Mouse (Mus musculus) T-helper 17 cell (primary cell): ENCODE data around the gene Slmap.

Source experiments
- in situ Hi-C, 2 experiments: fragments of 300-600 bp; cut with MboI, MseI; formaldehyde crosslinking; loops; 1 replicate in 1 of 2; 2 replicates in 1 of 2; pipeline ENCODE4 v1.15.1; 2025; ENCODE audit warnings: high pct_unique_total_duplicates in 2 of 2

Slmap gene

GRCm38 (mm10) chr14:26534757-26535479, at the start of gene Slmap:
Slmap (minus strand) TSS chr14:26534931.
- in situ Hi-C loops = no loop called here

DNA sequence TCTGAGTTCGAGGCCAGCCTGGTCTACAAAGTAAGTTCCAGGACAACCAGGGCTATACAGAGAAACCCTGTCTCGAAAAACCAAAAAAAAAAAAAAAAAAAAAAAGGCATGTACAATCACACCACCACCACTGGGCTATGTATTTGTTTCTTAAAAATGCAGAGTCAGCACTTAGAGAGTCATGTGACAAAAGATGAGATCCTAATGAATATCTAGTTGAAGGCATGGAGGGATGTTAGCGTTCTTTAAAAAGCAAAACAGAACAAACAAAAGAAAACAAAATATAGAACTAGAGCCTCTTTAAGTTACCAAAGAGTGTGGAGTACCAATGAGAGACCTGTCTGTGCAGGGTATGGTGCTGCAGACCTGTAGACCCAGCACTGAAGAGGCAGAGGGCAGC, 48.9 kb upstream of the Slmap start:
- in situ Hi-C loops = no loop called here

DNA sequence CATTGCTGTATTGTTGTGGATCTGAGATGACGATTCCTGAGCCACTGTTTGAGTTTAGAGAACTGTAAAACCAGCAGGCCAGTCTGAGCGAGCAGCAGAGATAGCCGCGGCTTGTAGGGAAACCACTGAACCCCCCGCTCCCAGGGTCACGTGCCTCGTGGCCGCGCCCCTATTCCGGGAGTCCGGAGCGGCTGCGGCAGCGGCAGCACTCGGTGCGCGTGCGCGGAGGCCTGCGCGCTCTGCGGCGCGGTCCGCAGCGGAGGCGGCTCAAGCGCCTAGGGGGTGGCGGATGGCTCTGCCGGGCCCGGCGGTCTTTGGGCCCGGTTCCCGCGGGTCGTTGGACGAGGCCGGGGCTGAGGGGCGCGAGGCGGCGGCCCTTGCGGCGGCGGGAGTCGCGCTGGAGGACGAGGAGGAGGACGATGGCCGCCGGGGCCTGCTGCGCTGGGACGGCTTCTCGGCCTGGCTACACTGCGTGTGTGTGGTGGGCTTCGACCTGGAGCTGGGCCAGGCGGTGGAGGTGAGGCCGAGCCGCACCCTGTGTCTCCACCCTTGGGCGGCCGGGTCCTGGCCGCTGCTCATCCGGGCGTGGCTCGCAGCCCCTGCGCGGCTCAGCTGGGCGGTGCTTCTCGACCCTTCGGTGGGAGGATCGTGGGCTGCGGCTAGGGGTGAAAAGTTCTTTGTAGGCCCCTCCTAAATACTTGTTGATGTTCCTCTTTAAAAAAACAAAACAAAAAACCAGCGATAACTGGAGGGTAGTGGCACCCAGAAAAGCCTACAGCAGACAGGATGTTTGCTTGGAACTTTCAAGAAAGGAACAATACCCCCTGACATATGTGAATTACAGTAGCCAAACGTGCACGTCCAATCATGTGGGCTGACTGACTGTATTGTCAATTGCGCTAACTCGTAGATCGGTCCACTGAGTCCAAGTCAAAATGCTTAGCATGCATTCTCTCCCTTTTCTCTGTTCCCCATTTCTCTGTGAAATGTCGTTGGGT, 44.9 kb upstream of the Slmap start:
- in situ Hi-C loops = no loop called here

DNA sequence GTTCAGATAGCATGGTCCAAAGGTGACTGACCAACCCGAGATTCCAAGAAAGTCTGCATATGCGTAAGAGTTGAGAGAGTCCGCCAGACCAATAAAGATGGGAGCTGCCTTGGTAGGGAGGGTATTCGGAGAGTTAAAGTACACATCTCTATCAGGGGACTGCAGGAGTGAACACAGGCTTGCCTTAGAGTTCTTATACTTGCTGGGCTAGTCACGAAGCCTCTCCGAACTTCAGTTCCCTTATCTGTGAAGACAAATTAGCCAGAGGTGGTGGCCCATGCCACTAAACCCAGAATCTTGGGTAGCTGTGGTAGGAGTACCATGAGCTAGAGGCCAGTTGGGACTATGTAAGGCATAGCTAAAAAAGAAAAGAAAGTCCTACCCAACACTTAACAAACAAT, 44.1 kb upstream of the Slmap start:
- in situ Hi-C loops = no loop called here

DNA sequence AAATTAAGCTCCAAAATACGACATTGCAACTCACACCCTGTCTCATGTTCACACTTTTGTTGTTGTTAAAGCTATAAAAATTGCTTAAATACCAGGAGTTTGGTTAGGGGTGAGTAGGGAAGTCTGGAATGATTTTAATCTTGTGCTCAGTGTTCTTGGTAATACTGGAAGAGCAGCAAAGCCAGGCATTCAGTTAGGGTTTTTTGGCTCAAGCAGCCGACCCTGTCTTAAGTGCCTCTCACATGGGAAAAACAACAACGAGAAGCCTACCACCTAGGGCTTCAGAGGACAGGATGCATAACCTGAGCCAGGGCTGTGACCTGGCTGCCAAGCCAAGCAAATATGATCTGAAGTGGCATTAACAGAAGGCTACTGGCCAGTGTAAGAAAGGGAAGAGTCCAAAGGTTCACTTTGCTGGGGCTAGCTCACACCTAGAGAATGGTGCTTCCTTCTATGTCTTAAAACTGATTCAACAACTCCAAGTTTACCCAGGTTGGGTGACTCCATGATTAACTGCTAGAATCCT, 41.6 kb upstream of the Slmap start:
- in situ Hi-C loops = no loop called here

DNA sequence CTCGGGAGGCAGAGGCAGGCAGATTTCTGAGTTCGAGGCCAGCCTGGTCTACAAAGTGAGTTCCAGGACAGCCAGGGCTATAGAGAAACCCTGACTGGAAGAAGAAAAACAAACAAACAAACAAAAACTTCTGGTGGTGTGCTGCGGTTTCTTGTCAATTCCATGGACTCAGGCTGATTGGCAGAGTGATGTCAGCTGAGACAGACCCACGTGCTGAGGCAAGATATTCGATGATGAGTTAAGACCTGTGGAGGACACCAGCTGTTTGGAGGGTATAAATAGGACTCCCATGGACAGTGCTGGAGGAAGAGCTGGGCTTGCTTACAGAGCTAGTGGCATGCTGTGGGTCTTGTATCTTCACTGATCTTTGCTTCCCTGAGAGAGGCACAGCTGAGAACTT, 38.8 kb upstream of the Slmap start, which contains the start of gene Dennd6a:
Gene Dennd6a, plus strand, starts transcription at position 301 of the 400 bp plus-strand sequence.
- in situ Hi-C loops = loop anchor here in 1 of 2 experiments (25.0 kb wide), 1 partner anchor 1689 kb away; no protein-coding TSS in a partner anchor

DNA sequence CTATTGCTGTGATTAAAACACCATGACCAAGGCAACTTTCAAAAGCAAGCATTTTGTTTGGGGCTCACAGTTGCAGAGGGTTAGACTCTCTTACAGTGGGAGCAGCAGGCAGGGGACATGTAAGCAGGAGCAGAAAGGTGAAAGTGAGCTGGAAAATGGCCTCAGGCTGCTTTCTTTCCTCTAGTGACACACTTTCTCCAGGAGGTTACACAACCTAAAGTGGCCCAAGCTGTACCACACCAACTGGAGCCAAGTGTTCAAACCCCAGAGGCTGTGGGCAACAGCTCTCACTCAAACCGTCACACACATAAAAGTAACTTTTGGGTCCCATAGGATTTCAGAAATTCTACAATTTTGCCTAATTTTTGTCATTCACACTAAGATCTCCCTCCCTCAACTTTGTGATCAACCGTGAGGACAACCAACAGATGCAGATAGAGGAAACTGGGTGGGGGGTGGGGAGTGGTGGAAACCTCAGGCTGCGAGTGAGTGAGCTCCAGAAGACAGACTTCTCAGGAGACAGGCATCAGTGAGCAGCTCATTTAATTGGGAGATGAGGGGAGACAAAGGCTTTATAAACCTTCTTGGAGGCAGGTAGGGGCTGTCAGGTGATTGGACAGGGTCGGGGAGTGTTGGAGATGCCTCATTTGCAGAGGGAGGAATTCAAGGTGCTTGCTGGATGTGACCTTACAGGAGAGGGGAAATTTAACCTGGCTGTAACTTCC, 37.4 kb upstream of the Slmap start:
- in situ Hi-C loops = loop anchor here in 1 of 2 experiments (25.0 kb wide), 1 partner anchor 1690 kb away; no protein-coding TSS in a partner anchor

- in situ Hi-C loops = loop anchor here in 1 of 2 experiments (25.0 kb wide), 1 partner anchor 1692 kb away; no protein-coding TSS in a partner anchor
These were observed 35.1 kb upstream of the Slmap start for GRCm38 (mm10) chr14:26569880-26570279.

GRCm38 (mm10) chr14:26562247-26562646, 27.5 kb upstream of the Slmap start:
- in situ Hi-C loops = loop anchor here in 1 of 2 experiments (25.0 kb wide), 1 partner anchor 1700 kb away; no protein-coding TSS in a partner anchor

- in situ Hi-C loops = loop anchor here in 1 of 2 experiments (25.0 kb wide), 1 partner anchor 1704 kb away; no protein-coding TSS in a partner anchor
These were observed 23.8 kb upstream of the Slmap start for GRCm38 (mm10) chr14:26558536-26558935.

DNA sequence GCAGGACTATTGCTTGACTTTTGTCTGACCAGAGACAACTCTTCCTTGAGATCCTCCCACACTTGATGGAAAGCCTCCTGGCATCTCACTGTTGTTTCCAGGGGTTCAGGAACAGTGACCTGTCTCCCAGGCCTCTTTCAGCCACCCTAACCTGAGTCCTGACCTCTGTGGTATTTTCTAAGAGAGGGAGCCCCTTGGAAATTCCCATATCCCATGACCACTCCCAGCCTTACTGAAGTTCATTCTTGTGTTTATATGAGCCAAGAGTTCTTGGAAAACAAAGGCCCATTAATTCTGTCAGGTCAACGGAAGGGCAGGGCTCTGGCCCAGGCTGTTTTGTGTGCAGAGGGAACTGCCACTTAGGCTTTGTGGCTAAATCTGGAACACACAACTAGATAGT, 22.9 kb upstream of the Slmap start:
- in situ Hi-C loops = loop anchor here in 1 of 2 experiments (25.0 kb wide), 1 partner anchor 1705 kb away; no protein-coding TSS in a partner anchor

GRCm38 (mm10) chr14:26552853-26553252, 18.1 kb upstream of the Slmap start:
- in situ Hi-C loops = loop anchor here in 1 of 2 experiments (25.0 kb wide), 1 partner anchor 1709 kb away; no protein-coding TSS in a partner anchor

DNA sequence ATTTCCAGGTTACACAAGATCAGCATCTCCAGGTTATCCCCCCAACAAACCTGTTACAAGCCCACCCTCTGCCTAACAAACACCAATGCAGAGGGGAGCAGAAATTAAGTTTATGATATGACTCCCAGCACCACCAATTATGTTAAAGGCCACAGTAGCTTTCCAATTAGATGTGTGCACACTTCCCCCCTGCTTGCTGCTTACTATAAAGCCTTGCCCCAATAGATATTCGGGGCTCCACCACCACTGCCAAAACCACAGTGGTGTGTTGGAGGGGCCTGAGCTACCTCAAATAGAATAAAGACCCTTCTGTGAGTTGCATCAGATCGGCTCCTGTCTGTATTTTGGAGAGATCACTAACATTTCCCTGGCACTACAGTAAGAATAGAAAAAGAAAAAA, 17.7 kb upstream of the Slmap start:
- in situ Hi-C loops = loop anchor here in 1 of 2 experiments (25.0 kb wide), 1 partner anchor 1710 kb away; no protein-coding TSS in a partner anchor

- in situ Hi-C loops = loop anchor here in 1 of 2 experiments (25.0 kb wide), 1 partner anchor 1712 kb away; no protein-coding TSS in a partner anchor
These were observed 16.0 kb upstream of the Slmap start for GRCm38 (mm10) chr14:26550712-26551111.

DNA sequence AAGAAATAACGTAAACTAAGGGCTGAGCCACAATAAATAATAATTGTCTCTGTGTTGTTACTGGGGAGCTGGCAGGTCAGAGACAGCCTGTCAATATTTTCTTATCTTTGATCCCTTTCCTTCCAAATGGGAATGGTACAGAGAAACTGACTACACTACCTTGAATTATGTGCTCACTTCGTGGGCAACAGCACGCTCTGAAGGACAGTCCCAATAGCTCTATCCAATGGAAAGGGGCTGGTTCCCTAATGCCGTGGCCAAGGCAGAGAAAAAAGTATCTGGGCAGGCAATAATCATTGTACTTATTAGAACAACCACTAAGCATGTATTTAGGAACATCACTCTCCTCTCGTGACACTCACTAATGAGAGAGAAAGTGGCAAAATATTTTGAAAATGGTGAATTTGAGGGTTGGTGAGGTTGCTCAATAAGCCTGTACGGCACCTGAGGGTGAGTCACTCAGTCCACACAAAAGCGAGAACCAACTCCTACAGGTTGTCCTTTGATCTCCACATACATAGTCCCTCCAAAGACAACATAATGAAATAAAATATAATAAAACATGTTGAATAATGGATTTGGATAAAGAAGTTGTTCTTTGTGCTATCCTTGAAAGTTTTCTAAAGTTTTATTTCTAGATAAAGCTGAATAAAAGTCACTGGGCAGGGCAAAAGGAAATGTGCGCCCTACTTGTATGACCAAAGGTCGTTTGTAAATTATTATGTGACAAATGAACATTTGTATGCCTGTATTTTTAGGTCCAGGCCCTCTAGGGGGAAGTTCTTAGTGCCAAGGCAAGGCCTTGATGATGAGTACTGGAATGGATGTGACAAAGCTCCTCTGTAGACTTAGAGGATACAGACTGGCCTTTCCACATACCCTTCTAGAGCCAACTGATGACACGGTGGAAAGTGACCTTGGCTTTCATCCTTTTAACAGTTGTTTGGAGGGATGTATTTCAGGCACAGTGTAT, 13.1 kb upstream of the Slmap start:
- in situ Hi-C loops = loop anchor here in 1 of 2 experiments (5.0 kb wide), 1 partner anchor 79 kb away; no protein-coding TSS in a partner anchor

- in situ Hi-C loops = no loop called here
These were observed 7.4 kb upstream of the Slmap start for GRCm38 (mm10) chr14:26542136-26542535.

DNA sequence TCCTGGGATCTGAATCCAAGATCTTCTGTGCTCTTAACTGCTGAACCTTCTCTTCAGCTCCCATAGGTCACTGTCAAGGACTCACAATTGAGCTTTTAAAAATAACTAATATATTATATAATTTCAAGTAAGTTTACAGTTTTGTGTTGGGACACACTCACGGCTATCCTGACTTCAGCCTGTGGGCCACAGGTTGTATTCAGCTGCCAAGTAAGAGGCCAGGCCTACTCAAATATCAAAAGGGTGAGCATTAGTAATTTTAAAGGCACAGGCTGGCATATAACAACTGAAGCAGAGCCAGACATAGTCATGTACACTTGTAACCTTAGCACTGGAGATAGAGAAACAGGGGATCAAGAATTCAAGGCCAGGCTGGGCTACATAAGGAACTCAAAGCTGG, 5.8 kb upstream of the Slmap start:
- in situ Hi-C loops = no loop called here

DNA sequence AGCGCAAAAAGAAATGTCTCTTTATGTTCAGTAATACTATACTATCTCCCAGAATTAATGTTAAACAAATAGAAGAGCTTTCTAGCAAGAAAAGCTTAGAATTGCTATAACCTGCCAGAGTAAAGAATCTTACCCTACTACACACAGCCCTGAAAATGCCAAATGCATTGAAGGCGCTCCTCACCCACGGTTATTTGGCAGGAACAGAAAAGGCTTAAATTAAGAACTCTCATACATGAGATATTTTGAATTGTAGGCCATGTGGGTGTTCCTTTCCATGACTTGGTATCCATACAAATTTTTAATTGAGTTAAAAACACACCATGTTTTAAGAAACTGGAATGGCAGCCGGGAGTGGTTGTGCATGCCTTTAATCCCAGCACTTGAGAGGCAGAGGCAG, 4.5 kb upstream of the Slmap start:
- in situ Hi-C loops = no loop called here
